Mouse (Mus musculus) adrenal gland, postnatal 25 days (tissue): ENCODE measurements at regions not wholly inside any gene's neighbourhood (a gene's known extent, or its start where the extent isn't known, plus 50 kb on each side); places are given as distances from the start of the nearest gene placed in this dataset.

Experiments
- DNase-seq: peaks from one replicate; pipeline ENCODE4 v3.0.0; 2021; ENCODE audit warnings: mixed read lengths

DNA sequence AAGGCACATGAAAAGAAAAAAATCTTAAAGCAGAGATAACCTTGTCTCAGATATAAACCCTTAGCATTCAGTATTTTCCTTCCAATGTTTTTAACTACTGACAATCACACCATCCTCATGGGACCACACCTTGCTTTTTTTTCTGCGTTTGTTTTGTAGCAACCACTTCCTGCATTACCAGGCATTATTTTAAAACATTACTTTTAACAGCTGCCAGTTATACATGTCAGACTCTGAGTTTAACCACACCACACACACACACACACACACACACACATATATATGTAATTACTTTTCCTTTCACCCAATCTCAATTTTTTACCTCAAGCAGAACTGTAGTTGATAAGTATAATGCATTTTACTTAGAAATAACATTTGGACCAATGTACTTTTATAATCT lies 128.8 kb upstream of the Atp2b1 start:
- DNase-seq, result no peak

DNA sequence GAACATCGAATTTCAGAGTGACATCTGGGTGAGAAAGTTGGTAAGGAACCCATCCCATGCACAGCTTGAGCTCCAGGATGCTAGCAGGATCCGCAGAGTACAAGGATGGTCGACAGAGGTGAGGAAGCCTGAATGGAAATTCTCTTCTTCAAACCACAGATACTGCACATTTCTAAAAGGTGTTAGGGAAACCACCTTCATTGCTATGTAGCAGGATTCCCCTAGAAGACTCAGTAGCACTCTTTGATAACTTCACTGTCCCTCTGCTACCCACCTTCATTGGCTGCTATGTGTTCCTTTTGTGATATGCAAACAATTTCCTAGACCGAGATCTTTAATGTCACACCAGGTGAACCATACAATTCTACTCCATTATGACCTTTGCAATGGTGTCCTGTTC lies 128.1 kb upstream of the Atp2b1 start:
- no peak for DNase-seq

DNA sequence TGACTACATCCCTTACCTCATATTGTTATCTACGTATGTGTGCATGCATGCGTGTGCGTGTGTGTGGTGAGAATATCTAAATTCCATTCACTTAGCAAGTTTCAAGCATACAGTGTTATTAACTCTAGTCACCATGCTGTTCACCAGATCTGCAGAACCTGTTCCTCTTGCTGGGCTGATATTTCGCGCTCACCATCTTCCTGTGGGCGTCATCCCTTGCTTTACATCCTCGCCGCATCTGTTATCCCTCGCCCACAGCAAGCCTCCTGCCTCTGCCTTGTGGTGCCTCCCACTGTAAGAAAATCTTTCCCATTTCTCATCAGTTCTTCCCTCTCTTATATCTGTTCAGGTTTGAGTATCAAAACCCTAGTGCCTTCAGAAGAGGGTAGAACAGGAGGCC lies 124.4 kb upstream of the Atp2b1 start:
- no peak for DNase-seq

DNA sequence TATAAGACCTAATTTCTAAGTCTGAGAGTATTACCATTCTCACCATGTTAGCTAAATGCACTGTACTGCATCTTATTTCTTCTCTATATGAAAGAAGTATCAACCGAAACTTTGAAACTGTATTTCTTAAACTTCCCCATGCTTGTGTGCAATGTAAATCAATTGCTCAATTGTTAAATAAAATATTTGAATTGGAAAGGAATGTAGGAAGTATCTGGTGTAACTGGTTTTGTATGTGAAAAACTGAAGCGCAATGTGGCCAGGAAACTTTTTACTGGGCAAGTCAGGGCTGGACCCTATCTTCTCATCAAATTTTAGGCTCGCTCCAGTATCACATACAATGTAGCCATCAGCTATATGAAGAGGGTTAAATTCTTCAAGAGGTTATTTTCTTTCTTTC lies 123.8 kb upstream of the Atp2b1 start:
- no peak for DNase-seq

DNA sequence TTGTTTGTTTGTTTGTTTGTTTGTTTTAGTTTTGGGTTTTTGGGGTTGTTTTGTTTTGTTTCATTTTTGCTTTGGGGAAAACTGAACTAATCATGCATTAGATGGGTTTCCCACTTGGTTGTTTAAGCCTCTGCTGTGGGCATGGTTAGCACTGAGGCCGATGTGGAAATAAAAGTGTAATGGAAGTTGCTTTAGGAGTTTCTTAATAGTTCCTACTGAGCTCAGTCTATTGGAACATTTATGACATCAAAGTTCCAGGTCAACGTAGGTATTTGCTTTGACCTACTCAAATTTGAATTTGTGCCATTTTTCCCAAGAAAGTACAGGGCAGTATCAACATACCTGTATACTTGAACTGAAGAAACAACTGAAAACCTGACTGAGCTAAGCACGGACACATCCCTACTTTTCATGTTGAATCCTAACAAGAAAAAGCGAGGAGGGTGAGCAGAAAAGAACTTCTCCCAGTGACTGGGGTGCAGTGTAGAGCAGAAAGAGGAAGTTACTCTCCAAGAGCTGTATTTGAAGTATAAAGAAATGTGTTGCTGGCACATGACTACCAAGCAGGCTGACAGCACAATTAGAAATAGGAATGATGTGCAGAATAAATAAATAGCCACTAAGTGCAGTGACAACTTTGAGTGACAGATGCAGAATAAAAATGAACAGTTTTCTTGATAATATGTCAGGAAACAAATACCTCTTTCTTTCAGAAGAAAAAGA lies 122.0 kb upstream of the Atp2b1 start:
- DNase-seq, result no peak

DNA sequence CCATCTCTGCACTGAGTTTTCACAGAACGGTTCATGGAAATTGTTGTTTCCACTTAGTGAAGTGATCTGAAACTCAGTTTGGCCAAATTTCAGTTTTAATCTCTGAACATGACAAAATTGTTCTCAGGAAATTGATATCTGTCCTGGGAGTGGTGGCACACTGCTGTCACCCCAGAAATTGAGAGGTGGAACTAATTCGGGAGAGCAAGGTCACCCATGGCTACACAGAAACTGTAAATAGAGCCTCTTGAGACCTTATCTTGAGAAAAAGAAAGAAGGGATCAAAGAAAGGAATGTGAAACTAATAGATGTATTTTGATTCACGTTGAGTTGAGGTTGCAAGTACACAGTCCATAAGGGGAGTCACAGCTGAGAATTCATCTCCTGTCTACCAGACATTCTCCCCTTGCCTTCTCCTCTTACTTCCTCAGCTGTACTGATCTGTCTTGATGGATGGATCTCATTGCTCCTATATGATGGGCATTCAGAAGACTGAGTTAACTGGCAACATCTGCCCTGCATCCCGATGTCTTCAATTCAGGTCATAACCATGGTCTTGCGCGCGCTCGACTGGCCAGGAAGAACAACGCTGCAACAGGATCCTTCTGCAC lies 120.2 kb upstream of the Atp2b1 start:
- DNase-seq, result no peak

DNA sequence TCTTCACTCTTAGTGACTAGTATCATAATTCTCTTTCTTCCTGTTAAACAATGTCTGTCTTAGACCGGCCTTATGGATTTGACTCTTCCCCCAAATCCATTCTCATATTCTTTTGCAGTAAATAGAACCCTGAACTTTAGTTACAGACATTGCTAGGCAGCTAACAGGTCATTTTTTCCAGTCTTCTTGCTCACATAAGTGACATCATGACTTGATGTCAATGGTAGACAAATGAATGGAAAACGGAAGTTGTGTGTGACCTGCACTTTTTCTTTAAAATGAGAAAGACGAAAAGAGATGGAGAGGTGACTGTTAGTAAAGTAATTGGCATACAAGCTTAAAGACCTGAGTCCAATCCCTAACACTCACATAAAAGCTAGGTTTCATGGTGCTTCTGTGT lies 118.2 kb upstream of the Atp2b1 start:
- DNase-seq, result no peak

DNA sequence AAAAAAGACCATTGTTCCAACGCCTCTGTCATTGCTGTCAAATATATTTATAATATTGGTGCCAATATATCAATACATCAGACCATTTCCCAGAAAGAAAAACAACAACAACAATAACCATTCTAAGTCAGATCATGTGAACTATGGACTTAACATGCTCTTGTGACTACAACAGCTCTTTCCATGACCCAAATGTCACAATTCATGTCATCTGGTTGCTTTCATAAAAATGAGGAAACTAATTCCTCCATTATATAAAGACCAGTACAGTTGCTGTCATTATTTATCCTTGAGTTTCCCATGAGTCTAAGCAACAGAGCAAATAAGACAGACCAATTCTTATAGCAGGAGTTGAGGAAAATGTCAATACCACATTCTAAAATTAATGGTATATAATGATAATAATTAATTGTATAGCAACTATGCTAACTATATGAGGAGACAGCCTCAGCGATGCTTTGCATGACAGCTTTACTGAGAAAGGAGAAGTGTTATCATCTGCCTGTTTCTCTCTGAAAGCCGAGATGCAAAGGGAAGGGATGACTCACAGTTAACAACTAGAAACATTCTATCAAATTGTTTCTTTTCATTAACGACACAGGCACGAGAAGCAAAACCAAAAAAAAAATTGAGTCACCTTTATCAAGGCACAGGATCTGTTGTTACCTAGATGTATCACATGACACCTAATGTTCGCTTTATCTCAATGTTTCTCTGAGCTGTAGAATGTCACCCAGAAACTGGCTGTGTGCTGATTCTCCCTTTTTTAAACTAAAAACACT lies 115.4 kb upstream of the Atp2b1 start:
- DNase-seq, result no peak

DNA sequence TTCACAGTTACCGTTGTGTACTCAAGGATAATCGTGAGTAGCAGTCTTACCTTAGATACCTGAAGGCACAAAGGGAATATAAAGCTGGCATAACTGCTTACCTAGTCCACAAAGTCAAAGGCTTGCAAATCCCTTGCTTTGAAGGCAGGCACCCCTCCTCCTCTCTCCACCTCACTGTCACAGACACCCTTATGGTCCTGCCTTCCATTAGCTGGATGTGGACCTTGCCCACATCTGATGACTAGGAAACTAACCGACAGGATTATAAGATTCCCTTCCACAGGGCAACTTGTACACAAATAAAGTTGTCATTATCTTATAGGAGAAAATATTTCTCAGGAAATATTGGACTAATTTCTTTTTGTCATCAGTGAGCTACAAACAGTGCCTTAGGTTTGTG lies 114.4 kb upstream of the Atp2b1 start:
- DNase-seq, result no peak

DNA sequence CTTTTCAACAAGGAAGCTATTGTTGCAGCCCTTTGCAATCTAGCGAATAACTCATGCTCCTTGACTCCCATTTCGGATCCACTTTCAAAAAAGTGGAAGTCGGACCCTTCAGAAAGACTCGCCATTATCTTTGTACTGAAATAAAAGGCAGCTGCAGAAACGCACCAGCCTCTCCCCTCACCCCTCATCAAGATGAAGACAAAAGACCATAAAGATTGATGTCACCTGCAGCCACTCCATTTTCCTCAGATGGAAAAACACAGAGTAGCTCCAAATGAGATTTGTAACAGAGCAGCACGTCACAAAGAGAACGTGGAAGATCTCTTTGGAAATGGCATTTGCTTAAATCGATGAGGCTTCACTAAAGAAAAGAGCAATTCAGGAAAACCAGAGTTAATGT lies 113.3 kb upstream of the Atp2b1 start:
- no peak for DNase-seq

DNA sequence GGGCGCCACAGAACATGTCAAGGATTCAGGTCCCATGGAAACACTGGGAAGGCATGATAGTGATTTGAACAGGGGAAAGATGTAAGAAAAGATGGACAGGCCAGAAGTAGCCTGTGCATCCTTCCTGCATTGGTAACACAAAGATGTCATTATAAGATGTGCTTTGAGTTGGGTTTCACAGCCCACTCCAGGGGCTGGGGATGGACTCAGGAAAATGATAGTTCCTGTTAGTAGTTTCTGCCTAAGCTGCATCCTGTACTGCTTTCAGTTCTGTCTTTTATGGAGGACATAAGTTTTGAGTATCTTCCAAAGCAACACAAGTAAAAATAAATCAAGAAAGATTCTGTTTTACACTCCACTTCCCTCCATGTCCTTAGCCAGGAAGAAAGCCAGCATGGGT lies 109.2 kb upstream of the Atp2b1 start:
- no peak for DNase-seq

DNA sequence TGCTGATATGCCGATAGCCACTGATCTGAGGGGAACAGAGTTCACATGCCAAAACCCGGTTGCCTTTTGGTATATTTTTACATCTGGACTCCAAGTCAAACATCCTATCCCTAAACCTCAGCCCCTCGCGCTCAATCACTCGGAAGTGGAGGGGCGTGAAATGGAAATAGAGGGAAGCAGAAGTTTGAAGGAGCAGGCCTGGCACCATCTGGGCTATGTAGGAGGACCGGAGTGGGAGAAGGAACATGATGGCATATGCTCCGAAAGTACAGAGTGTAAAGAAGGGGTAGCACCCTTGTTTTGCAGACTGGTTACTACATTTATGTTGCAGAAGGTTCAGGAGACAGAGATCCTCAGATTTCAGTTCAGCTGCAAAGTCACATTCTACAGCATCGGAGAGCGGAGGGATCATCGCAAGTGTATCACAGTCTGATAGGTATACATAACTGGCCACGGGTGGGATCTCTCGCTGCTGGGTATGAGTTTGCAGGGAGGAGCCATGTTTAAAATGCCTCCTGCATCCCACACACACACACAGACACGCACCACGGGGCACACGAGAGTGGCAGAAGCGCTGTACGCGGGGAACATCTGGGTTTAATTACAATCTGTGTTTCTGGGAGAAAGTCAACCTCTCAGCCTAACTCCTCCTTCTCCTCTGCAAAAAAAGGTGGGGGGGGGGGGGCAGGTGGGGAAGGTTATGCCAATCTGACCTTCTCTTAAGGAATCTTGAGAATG lies 107.2 kb upstream of the Atp2b1 start:
- no peak for DNase-seq

DNA sequence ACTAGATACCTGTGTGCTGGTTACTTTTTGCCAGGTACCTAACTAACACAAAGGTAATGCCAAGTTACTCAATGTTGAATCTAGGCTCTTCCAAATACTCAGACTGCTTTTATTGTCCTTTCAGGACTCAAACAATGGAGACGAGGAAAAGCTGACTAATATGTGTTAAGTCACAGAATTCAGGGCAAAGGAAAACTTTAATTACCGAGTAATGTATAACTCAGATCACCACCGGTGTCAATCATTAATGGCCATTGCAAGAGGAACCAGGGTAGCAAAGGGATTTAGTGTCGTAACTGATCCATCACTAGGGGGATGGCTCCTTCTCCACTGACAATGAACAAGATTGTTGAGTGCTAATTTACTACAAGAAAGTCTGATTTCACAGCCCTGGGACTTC lies 105.6 kb upstream of the Atp2b1 start:
- DNase-seq, result no peak

DNA sequence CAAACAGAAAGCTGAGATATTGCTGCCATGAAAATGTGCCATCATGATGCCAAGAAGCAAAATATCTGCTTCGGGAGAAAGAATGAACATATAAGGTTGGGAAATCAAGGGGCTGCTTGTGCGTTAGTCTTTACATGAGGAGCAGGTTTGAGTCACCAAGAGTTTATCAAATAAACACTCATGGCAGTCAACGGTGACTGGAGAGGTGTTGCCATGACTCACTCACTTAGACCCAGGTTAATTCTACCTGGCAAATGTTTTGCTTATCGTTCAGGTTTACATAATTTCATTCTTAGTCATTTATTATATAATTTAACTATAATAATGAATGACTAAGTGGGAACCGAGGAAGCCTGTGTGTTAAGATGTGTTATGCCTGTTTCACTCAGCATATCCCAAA lies 85.2 kb upstream of the Atp2b1 start:
- no peak for DNase-seq

DNA sequence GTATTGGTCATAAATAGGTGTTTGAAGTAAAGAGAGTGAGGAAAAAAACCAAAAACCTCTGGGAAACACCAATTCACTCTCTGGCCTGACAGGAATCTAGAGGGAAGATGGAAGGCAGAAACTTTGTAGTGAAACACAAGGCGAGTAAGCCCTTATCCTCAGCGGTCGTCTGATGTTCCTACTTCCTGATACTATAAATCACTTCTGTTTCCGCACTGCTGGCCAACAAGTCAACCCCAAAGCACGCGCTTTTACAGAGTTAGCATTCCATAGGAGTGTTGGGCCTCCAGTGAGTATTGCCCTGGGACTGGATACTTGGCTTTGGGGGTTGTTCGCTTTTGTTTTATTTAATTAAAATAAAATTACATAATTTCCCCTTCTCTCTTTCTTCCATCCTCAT lies 82.7 kb upstream of the Atp2b1 start:
- DNase-seq, result no peak

DNA sequence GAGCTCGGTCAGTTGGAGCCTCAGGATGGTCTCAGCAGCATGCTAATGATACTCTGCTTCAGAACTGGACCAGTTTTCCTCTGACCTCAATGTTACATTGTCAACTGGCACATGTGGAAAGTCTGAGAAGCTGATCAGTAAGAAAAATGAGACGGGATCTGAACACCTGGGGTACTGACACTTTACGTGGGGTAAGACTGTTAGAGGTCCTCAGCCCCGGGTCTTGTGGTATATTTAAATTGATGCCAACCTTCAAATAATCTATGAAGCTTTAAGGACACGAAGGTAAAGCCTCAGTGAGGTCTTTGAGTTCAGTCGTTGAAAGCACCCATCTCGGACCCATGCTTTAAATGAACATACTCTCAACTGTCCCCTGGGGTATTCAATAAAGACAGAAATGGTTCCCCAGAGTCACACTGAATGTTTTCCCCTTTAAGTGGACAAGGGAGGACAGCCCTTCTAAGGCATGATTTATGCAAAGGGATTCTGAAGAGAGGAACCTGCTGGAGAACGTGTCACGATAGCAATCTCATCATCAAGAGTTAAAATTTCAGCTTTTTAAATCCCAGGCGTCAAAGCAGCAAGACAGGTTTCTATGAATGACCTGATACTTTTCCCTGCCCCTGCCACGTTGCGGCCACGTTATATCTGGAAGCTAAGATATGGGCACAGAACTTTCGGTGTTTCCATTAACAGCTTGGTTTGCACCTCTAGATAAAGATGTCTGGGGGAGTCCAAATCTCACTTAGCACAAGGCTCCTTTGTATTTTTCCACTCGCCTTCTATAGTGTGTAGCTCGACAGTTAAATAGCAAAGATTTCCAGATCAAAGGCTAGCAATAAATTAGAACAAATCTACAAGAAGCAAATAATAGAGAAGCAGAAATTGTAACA lies 76.7 kb upstream of the Atp2b1 start:
- no peak for DNase-seq

DNA sequence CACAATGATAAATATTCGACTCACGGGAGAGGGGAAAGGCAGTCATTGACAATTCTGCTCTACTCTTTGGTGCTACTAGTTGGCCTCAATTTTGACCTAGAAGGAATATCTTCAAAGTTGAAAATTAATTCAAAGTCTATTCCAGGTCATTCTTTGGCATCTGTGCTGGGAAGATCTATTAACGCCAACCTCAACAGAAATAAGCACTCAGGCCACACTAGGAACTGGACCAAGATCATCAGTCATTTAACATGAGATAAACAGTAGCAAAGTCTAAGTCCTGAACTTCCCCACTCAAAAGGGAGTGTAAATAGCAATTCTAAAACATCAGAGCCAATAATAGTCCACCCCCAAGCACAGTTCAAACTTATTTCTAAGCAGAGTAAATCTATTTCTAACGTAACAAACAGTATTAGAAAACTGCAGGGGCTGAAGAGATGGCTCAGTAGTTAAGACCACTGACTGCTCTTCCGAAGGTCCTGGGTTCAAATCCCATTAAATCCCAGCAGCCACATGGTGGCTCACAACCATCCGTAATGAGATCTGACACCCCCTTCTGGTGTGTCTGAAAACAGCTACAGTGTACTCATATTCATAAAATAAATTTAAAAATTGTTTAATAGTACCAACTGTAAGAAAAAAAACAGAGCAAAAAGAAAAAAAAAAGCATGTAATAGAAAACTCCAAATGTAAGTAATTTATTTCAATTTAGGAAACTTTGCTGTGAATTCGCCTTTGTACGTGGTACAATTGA lies 75.1 kb upstream of the Atp2b1 start:
- no peak for DNase-seq

DNA sequence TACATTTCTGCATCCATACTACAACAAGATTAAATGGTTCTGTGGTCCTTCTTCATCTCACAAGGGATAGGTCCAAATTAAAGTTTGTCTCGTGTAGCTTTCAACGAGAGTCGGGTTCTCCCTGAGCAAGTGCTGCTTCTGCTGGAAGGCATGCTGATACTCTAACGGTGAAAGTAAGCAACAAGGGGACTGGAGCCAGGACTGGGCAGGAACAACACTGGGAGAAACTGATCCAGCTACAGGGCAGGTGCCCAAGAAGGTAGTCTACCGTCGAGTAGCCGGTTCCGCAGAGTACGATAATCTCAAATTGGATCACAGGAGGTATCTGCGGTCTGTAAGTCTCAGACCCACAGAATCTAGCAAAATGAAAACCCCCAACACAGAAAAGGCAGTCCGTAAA lies 74.2 kb upstream of the Atp2b1 start:
- DNase-seq, result no peak

DNA sequence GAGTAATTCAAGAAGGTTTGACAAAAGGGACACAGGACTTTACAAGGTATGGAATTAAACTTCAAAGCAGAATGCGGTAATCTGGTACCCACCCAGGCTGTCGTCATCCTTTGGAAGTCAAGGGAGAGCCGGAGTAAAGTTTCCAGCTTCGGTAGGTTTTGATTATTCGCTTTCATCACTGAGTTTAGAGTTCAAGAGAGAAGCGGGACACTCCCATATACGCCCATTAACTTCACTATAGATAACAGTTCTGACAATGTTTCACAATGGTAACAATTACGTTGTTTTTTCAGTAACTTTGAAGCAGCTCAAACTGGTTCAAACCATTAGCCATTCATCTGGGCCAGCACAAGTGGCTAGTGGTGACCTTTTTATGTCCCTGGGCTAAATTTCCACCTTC lies 73.8 kb upstream of the Atp2b1 start:
- no peak for DNase-seq

DNA sequence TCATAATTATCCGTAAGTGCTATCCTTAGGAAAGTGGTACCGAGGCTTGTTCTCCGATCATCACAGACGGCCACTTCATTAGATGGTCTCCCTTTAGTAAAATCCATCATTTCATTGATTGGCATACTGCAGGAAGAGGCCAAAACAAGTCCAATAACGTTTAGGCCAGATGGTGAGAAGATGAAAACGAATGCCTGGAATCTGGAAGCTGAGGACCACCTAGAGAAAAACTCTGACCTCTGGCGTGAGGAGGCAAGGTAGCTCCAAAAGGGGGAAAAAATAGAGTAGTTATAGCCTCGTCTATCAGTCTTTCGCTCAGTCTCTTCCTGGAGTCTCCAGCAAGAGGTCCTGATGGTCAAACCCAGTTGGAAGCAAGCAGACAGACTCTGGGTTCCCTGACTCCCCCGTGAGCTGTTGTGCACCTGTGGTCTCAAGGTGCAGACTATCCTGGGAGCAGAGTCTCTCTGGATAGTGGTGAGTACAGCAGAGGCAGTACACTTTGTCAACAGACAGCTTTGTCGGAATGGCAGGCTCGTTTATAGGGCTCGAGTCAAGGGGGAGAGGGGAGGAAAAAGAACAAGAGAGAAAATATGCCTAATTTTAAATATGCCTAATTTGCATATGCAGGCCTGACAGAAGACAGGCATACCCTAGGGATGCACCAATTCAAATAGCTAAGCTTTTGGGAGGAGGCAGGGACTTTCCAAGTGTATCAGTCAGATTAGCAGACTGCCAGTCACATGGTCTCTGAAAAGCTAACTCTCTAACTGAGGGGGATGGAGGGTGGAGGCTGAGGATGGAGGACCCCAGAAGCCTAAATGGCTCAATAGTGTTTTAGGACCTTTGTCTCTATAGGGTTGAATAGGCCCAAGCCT lies 73.0 kb upstream of the Atp2b1 start:
- no peak for DNase-seq
